Mouse (Mus musculus) myocyte (in vitro differentiated cells): ENCODE results near the gene Plekhh1. TPM values are rescaled to one million over a fixed set of nuclear protein-coding genes. Genes with fewer than 3 reads are reported as not detected.

Experiments used
- H3K27me3 ChIP-seq: one replicate; pipeline ENCODE4 v1.6.1; 2011; ENCODE audit not compliant: control insufficient read depth, insufficient read depth, insufficient read length
- H3K36me3 ChIP-seq: one replicate; pipeline ENCODE4 v1.6.1; 2011; ENCODE audit not compliant: control insufficient read depth, insufficient read depth
- H3K4me2 ChIP-seq: one replicate; pipeline ENCODE4 v1.6.1; 2011; ENCODE audit warnings: low read depth, control low read depth
- H3K4me3 ChIP-seq: one replicate; pipeline ENCODE4 v1.5.1; 2011; ENCODE audit warnings: mild to moderate bottlenecking, control low read depth, moderate library complexity
- H3K79me2 ChIP-seq: one replicate; pipeline ENCODE4 v1.6.1; 2011; ENCODE audit not compliant: control insufficient read depth, insufficient read depth
- H3ac ChIP-seq: one replicate; pipeline ENCODE4 v1.6.1; 2011; ENCODE audit not compliant: control insufficient read depth, insufficient read length
- CEBPB ChIP-seq: IDR thresholded peaks from 2 replicates; pipeline ENCODE4 v1.6.1; 2011; ENCODE audit warnings: mild to moderate bottlenecking, moderate library complexity; ENCODE audit not compliant: poor library complexity, insufficient read depth, severe bottlenecking
- E2F4 ChIP-seq: IDR thresholded peaks from one replicate; pipeline ENCODE4 v1.6.1; 2011; ENCODE audit warnings: mild to moderate bottlenecking, control low read depth, moderate library complexity; ENCODE audit not compliant: insufficient read depth
- MAX ChIP-seq: IDR thresholded peaks from one replicate; pipeline ENCODE4 v1.6.1; 2011; ENCODE audit warnings: low read depth, mild to moderate bottlenecking, control low read depth
- MYOD1 ChIP-seq, 3 experiments: IDR thresholded peaks; one replicate each; pipeline ENCODE4 v1.6.1; 2011; ENCODE audit warnings: control low read depth in 2 of 3, low read depth in 2 of 3, mild to moderate bottlenecking in 2 of 3, moderate library complexity in 1 of 3; ENCODE audit not compliant: insufficient read length in 2 of 3, control insufficient read depth in 1 of 3
- MYOG ChIP-seq, 3 experiments: IDR thresholded peaks; one replicate each; pipeline ENCODE4 v1.6.1; 2011; ENCODE audit warnings: control low read depth in 2 of 3, low read depth in 2 of 3, mild to moderate bottlenecking in 2 of 3; ENCODE audit not compliant: insufficient read length in 2 of 3, control insufficient read depth in 1 of 3, insufficient read depth in 1 of 3
- POLR2A ChIP-seq: IDR thresholded peaks from one replicate; pipeline ENCODE4 v1.6.1; 2011; ENCODE audit warnings: low read depth, mild to moderate bottlenecking, control low read depth, moderate library complexity; ENCODE audit not compliant: insufficient read length
- POLR2AphosphoS2 ChIP-seq: IDR thresholded peaks from one replicate; pipeline ENCODE4 v1.6.1; 2011; ENCODE audit warnings: low read depth, control low read depth; ENCODE audit not compliant: insufficient read length
- REST ChIP-seq: IDR thresholded peaks from one replicate; pipeline ENCODE4 v1.6.1; 2011; ENCODE audit warnings: mild to moderate bottlenecking, control low read depth, moderate library complexity; ENCODE audit not compliant: insufficient read depth, insufficient read length
- SRF ChIP-seq: IDR thresholded peaks from one replicate; pipeline ENCODE4 v1.6.1; 2011; ENCODE audit warnings: low read depth; ENCODE audit not compliant: control insufficient read depth, insufficient read length
- TCF12 ChIP-seq: IDR thresholded peaks from one replicate; pipeline ENCODE4 v1.6.1; 2011; ENCODE audit warnings: mild to moderate bottlenecking, control low read depth; ENCODE audit not compliant: poor library complexity, insufficient read depth, severe bottlenecking
- TCF3 ChIP-seq: IDR thresholded peaks from one replicate; pipeline ENCODE4 v1.6.1; 2011; ENCODE audit warnings: low read depth, control low read depth; ENCODE audit not compliant: insufficient read length
- USF1 ChIP-seq: IDR thresholded peaks from one replicate; pipeline ENCODE4 v1.6.1; 2011; ENCODE audit warnings: low read depth, mild to moderate bottlenecking, control low read depth, moderate library complexity
- polyA plus RNA-seq: library from polyadenylated mRNA; unstranded; fragments of >200 nt; fragmentation: generic; extraction: Trizol; gene quantifications from one replicate; pipeline ENCODE4 v1.2.1, GENCODE M21; 2012; ENCODE audit warnings: missing spikeins

Plekhh1 gene
- polyA plus RNA-seq, 1 experiment: 3.5 TPM

GRCm38 (mm10) chr12:79068306-79068705 lies 39.3 kb downstream of the Plekhh1 start:
- Histone ChIP-seq H3K4me2 (no peak overlapping the region), H3K4me3 (no peak overlapping the region), H3K79me2 (no peaks in the 10 kb centered on the region), H3K27me3 (no peaks in the 10 kb centered on the region), H3K36me3 (peaks cover 10% of the 10 kb centered on the region), H3ac (no peak overlapping the region)
- TF ChIP-seq MYOD1 (IDR thresholded peaks at IDR 0.05; ENCODE audit: control insufficient read depth in 1 of 3, insufficient read length in 2 of 3, low read depth in 2 of 3) (no peak), TCF12 (no peak), TCF3 (no peak), REST (no peak), MAX (no peak), CEBPB (no peak)

DNA sequence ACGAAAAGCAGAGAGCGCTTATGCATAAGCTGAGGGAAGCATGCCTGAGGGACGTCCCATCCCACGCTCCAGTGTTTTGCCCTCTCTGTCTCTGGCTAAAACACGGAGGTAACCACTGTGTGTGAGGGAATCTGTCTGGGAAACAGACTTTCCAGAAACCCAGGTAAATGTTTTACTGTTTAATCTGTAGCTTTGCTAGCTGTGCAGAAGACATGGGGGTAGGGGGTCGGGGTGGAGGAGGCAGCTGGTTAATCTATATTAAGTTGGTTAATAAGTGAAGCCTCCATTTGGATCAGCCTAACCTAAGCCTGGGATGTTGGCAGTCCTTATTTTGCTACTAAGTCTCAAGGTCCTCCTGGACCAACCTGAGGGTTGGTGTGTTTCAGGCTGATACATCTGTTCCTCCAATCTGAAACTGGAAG lies 40.2 kb downstream of the Plekhh1 start:
- no peaks in the 10 kb centered on the region for H3K79me2 ChIP-seq
- no peak overlapping the region for H3K4me3 ChIP-seq
- peaks cover 10% of the 10 kb centered on the region for H3K36me3 ChIP-seq
- H3K27me3 ChIP-seq: no peaks in the 10 kb centered on the region
- TF ChIP-seq TCF3 (no peak), SRF (no peak), MAX (no peak), CEBPB (no peak), POLR2AphosphoS2 (no peak), USF1 (no peak)
- H3ac ChIP-seq: no peak overlapping the region
- no peak overlapping the region for H3K4me2 ChIP-seq

DNA sequence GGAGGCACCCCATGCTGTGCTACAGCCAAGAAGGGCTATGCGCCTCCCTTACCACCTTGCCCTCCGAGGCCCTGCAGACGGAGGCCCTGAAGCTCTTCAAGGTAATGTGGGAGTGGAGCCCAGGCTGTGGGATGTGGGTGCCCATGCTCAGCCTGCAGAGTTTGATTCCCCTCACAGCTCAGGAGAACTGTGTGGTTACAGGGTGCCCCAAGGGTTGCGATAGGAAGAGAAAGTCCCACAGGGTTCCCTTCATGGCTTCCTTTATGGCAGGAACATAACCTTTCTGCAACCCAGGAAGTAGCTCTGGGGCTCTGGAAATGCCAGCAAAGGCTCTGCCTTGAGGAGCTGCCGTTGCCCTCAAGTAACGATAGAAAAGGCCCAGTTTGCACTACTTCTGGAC lies 41.0 kb downstream of the Plekhh1 start:
- no peaks in the 10 kb centered on the region for H3K27me3 ChIP-seq
- H3K4me2 ChIP-seq: no peak overlapping the region
- no peaks in the 10 kb centered on the region for H3K79me2 ChIP-seq
- peaks cover 10% of the 10 kb centered on the region for H3K36me3 ChIP-seq
- H3K4me3 ChIP-seq: no peak overlapping the region
- TF ChIP-seq TCF3 (no peak), REST (no peak), POLR2AphosphoS2 (no peak), E2F4 (no peak), MAX (no peak), USF1 (no peak), TCF12 (no peak), POLR2A (no peak), MYOG (IDR thresholded peaks at IDR 0.05; ENCODE audit: control insufficient read depth in 1 of 3, insufficient read depth in 1 of 3, insufficient read length in 2 of 3, low read depth in 2 of 3) (no peak), CEBPB (no peak), MYOD1 (IDR thresholded peaks at IDR 0.05; ENCODE audit: control insufficient read depth in 1 of 3, insufficient read length in 2 of 3, low read depth in 2 of 3) (no peak), SRF (no peak)
- no peak overlapping the region for H3ac ChIP-seq

DNA sequence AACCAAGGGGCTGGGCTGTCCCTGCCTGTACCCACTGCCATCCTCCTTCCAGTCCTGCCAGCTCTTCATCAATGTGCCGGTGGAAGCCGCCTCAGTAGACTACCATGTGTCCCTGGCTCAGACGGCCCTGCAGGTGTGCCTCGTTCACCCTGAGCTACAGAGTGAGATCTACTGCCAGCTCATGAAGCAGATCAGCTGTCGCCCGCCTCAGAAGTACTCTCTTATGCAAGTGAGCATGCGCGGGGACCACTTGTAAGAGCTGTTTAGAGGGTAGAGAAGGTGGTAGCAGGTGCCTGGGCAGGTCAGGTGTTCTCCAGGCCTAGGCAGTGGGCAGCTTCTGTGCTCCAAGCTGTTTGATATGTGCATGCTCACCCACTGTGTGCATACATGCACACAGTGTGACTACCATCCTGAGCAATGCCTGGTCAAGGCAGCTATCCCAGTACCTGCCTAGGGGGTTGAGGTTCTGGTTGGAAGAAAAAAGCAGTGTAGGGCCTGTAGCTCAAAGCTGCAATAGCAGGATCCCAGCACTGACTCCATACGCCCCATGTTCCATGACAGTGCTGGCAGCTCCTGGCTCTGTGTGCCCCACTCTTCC lies 41.9 kb downstream of the Plekhh1 start:
- no peak overlapping the region for H3ac ChIP-seq
- no peak overlapping the region for H3K4me2 ChIP-seq
- H3K4me3 ChIP-seq: no peak overlapping the region
- H3K79me2 ChIP-seq: no peaks in the 10 kb centered on the region
- H3K36me3 ChIP-seq: peaks cover 10% of the 10 kb centered on the region
- H3K27me3 ChIP-seq: no peaks in the 10 kb centered on the region
- TF ChIP-seq POLR2A (no peak), REST (no peak), MYOD1 (IDR thresholded peaks at IDR 0.05; ENCODE audit: control insufficient read depth in 1 of 3, insufficient read length in 2 of 3, low read depth in 2 of 3) (no peak), USF1 (no peak), MYOG (IDR thresholded peaks at IDR 0.05; ENCODE audit: control insufficient read depth in 1 of 3, insufficient read depth in 1 of 3, insufficient read length in 2 of 3, low read depth in 2 of 3) (no peak), SRF (no peak), POLR2AphosphoS2 (no peak), E2F4 (no peak), MAX (no peak), CEBPB (no peak), TCF3 (no peak), TCF12 (no peak)

DNA sequence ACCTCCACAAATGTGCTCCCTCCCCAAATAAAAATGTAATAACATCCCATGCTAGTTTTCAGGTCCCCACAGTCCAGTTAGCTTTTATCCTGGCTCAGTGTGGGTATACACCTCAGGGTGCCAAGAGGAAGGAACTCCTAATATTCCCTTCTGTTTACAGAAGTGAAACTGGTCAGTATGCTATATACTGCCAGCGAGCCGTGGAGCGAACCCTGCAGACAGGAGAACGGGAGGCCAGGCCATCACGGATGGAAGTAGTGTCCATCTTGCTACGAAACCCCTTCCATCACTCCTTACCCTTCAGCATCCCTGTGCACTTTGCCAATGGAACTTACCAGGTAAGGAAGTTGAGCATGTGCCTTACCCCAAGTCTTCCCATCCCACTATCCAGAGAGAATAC lies 43.6 kb downstream of the Plekhh1 start:
- H3K36me3 ChIP-seq: peaks cover 10% of the 10 kb centered on the region
- TF ChIP-seq TCF12: no peak
- no peak for TF ChIP-seq SRF
- TF ChIP-seq E2F4: no peak
- no peak for TF ChIP-seq REST
- TF ChIP-seq POLR2A: no peak
- no peak for TF ChIP-seq MYOG (IDR thresholded peaks at IDR 0.05; ENCODE audit: control insufficient read depth in 1 of 3, insufficient read depth in 1 of 3, insufficient read length in 2 of 3, low read depth in 2 of 3)
- TF ChIP-seq TCF3: no peak
- TF ChIP-seq MAX: no peak
- TF ChIP-seq CEBPB: no peak
- TF ChIP-seq USF1: no peak
- TF ChIP-seq POLR2AphosphoS2: no peak
- no peak for TF ChIP-seq MYOD1 (IDR thresholded peaks at IDR 0.05; ENCODE audit: control insufficient read depth in 1 of 3, insufficient read length in 2 of 3, low read depth in 2 of 3)

More for the DNA sequence above, 43.6 kb downstream of the Plekhh1 start:
- no peak overlapping the region for H3K4me3 ChIP-seq
- H3K4me2 ChIP-seq: no peak overlapping the region
- H3ac ChIP-seq: no peak overlapping the region
- H3K27me3 ChIP-seq: no peaks in the 10 kb centered on the region
- no peaks in the 10 kb centered on the region for H3K79me2 ChIP-seq
